Mouse (Mus musculus) cortical plate, adult 2 months (tissue): Measurements from ENCODE around the gene Topbp1.

ENCODE experiments used
- CTCF ChIP-seq: fragments of 200-500 bp; IDR thresholded peaks from 2 replicates; pipeline ENCODE4 v1.5.1; 2011; ENCODE audit warnings: mild to moderate bottlenecking, control low read depth, low read length; ENCODE audit not compliant: insufficient read depth; ENCODE audit errors: extremely low read depth
- POLR2A ChIP-seq: fragments of 200-500 bp; IDR thresholded peaks from 2 replicates; pipeline ENCODE4 v1.6.1; 2011; ENCODE audit warnings: mild to moderate bottlenecking, low read length, control low read depth; ENCODE audit not compliant: insufficient read depth; ENCODE audit errors: extremely low read depth

GRCm38 (mm10) chr9:103305332-103306041, 472 bp downstream of the Topbp1 start:
- TF ChIP-seq POLR2A: no peak
- no peak for TF ChIP-seq CTCF
